Mouse (Mus musculus): ENCODE measurements around the gene Pgghg. TPM values are rescaled to one million over a fixed set of nuclear protein-coding genes. Genes with fewer than 3 reads are reported as not detected.

The Pgghg gene
- polyA plus RNA-seq, 1 experiment: 11.6 TPM

DNA sequence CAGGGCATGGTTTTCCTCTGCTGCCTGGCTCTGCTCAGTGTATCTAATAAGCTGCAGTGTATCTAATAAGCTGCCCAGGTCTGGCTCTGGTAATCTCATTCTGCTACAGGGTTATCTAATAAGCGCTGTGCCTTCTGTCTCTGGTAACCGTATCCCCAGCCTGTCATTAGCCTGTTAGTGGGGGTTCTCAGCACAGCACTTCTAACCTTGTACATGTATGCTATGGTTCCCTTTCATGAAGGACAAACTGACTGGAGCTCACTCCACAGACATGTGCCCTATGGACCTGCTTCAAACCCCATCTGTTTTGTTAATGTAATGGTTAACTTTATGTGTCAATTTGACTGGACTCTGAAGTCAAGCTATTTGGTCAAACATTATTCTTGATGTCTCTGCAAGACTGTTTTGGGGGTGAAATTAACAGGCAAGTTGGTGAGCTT, 35.5 kb upstream of the Pgghg start:
- Histone ChIP-seq H3K36me3 (ENCODE audit: control insufficient read depth, insufficient read depth) (no peaks in the 10 kb centered on the region), H3ac (ENCODE audit: control insufficient read depth, insufficient read length) (no peak overlapping the region), H3K27me3 (ENCODE audit: control insufficient read depth, insufficient read depth, insufficient read length) (no peaks in the 10 kb centered on the region), H3K4me3 (no peak overlapping the region), H3K4me2 (ENCODE audit: low read depth) (no peak overlapping the region), H3K79me2 (ENCODE audit: control insufficient read depth, insufficient read depth) (no peaks in the 10 kb centered on the region)
- TF ChIP-seq REST (IDR thresholded peaks at IDR 0.05; ENCODE audit: insufficient read depth, insufficient read length): no peak
- no peak for TF ChIP-seq MYOG (IDR thresholded peaks at IDR 0.05; ENCODE audit: control insufficient read depth in 1 of 3, insufficient read depth in 1 of 3, insufficient read length in 2 of 3, low read depth in 2 of 3)
- no peak for TF ChIP-seq POLR2AphosphoS2 (IDR thresholded peaks at IDR 0.05; ENCODE audit: insufficient read length, low read depth)
- no peak for TF ChIP-seq MAX (IDR thresholded peaks at IDR 0.05; ENCODE audit: low read depth)
- TF ChIP-seq TCF3 (IDR thresholded peaks at IDR 0.05; ENCODE audit: insufficient read length, low read depth): no peak
- TF ChIP-seq USF1 (IDR thresholded peaks at IDR 0.05; ENCODE audit: low read depth): no peak
- TF ChIP-seq POLR2A (IDR thresholded peaks at IDR 0.05; ENCODE audit: insufficient read length, low read depth): no peak
- no peak for TF ChIP-seq CEBPB (IDR thresholded peaks at IDR 0.05; ENCODE audit: insufficient read depth, poor library complexity, severe bottlenecking)
- no peak for TF ChIP-seq MYOD1 (IDR thresholded peaks at IDR 0.05; ENCODE audit: control insufficient read depth in 1 of 3, insufficient read length in 2 of 3, low read depth in 2 of 3)
- TF ChIP-seq SRF (IDR thresholded peaks at IDR 0.05; ENCODE audit: control insufficient read depth, insufficient read length, low read depth): no peak
- TF ChIP-seq TCF12 (IDR thresholded peaks at IDR 0.05; ENCODE audit: insufficient read depth, poor library complexity, severe bottlenecking): no peak

DNA sequence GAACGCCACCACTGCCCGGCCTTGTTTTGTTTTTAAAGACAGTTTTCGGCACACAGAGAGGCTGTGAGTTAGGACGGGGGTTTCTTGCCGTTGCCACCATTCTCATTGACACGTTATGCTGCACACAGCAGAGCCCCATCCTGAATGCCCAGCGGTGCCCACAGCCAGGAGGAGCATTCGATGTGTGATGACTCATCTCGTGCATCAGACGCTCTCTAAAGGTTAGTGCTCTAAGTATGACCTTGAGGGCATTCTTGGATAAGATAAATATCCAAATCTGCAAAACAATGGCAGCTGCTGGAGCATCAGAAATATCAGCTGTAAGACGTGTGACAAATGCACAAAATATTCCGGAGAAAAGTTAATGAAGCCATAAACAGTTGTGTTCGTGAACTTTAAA, 34.1 kb upstream of the Pgghg start:
- Histone ChIP-seq H3K27me3 (ENCODE audit: control insufficient read depth, insufficient read depth, insufficient read length) (no peaks in the 10 kb centered on the region), H3K79me2 (ENCODE audit: control insufficient read depth, insufficient read depth) (no peaks in the 10 kb centered on the region), H3ac (ENCODE audit: control insufficient read depth, insufficient read length) (no peak overlapping the region), H3K36me3 (ENCODE audit: control insufficient read depth, insufficient read depth) (no peaks in the 10 kb centered on the region), H3K4me3 (no peak overlapping the region), H3K4me2 (ENCODE audit: low read depth) (no peak overlapping the region)
- TF ChIP-seq POLR2A (IDR thresholded peaks at IDR 0.05; ENCODE audit: insufficient read length, low read depth) (no peak), USF1 (IDR thresholded peaks at IDR 0.05; ENCODE audit: low read depth) (no peak), MAX (IDR thresholded peaks at IDR 0.05; ENCODE audit: low read depth) (no peak), REST (IDR thresholded peaks at IDR 0.05; ENCODE audit: insufficient read depth, insufficient read length) (no peak)

DNA sequence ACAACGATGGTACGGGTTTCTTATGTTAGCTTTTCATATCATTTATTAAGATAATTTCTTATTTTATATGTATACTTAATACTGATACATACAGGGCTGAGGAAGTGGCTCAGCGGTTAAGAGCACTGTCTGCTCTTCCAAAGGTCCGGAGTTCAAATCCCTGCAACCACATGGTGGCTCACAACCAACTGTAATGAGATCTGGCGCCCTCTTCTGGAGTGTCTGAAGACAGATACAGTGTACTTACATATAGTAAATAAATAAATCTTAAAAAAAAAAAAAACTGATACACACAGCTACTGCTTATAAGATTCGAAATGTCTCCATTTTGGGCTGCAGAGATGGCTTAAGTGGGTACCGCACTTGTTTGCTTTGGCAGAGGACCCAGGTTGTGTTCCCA, 33.5 kb upstream of the Pgghg start:
- H3K36me3 ChIP-seq (ENCODE audit: control insufficient read depth, insufficient read depth): no peaks in the 10 kb centered on the region
- H3K4me3 ChIP-seq: no peak overlapping the region
- no peak overlapping the region for H3ac ChIP-seq (ENCODE audit: control insufficient read depth, insufficient read length)
- H3K4me2 ChIP-seq (ENCODE audit: low read depth): no peak overlapping the region
- no peaks in the 10 kb centered on the region for H3K27me3 ChIP-seq (ENCODE audit: control insufficient read depth, insufficient read depth, insufficient read length)
- H3K79me2 ChIP-seq (ENCODE audit: control insufficient read depth, insufficient read depth): no peaks in the 10 kb centered on the region
- no peak for TF ChIP-seq TCF12 (IDR thresholded peaks at IDR 0.05; ENCODE audit: insufficient read depth, poor library complexity, severe bottlenecking)
- no peak for TF ChIP-seq E2F4 (IDR thresholded peaks at IDR 0.05; ENCODE audit: insufficient read depth)
- no peak for TF ChIP-seq USF1 (IDR thresholded peaks at IDR 0.05; ENCODE audit: low read depth)
- TF ChIP-seq REST (IDR thresholded peaks at IDR 0.05; ENCODE audit: insufficient read depth, insufficient read length): no peak
- TF ChIP-seq POLR2AphosphoS2 (IDR thresholded peaks at IDR 0.05; ENCODE audit: insufficient read length, low read depth): no peak
- TF ChIP-seq MYOD1 (IDR thresholded peaks at IDR 0.05; ENCODE audit: control insufficient read depth in 1 of 3, insufficient read length in 2 of 3, low read depth in 2 of 3): no peak
- TF ChIP-seq MAX (IDR thresholded peaks at IDR 0.05; ENCODE audit: low read depth): no peak
- TF ChIP-seq SRF (IDR thresholded peaks at IDR 0.05; ENCODE audit: control insufficient read depth, insufficient read length, low read depth): no peak
- TF ChIP-seq TCF3 (IDR thresholded peaks at IDR 0.05; ENCODE audit: insufficient read length, low read depth): no peak
- no peak for TF ChIP-seq POLR2A (IDR thresholded peaks at IDR 0.05; ENCODE audit: insufficient read length, low read depth)
- TF ChIP-seq CEBPB (IDR thresholded peaks at IDR 0.05; ENCODE audit: insufficient read depth, poor library complexity, severe bottlenecking): no peak
- no peak for TF ChIP-seq MYOG (IDR thresholded peaks at IDR 0.05; ENCODE audit: control insufficient read depth in 1 of 3, insufficient read depth in 1 of 3, insufficient read length in 2 of 3, low read depth in 2 of 3)

DNA sequence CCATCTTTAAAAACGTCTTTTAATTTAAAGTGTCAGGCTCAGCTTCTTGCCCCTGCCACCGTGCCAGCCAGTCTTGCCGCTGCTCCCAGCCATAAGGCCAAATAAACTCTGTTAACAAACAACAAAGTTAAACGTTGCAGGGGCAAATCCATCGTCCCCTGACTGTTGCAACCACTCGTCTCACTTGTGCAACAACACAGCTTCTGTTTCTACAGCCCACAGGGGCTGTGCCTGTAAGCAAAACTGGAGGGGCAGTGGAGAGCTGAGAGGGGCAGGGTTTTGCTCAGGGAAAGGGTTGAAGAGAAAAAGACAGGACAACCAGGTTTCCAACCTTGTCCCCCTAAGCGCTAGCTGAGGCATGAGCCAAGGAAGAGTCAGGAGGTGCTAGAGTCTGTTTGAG, 33.0 kb upstream of the Pgghg start:
- no peaks in the 10 kb centered on the region for H3K79me2 ChIP-seq (ENCODE audit: control insufficient read depth, insufficient read depth)
- no peak for TF ChIP-seq MYOD1 (IDR thresholded peaks at IDR 0.05; ENCODE audit: control insufficient read depth in 1 of 3, insufficient read length in 2 of 3, low read depth in 2 of 3)
- no peak for TF ChIP-seq REST (IDR thresholded peaks at IDR 0.05; ENCODE audit: insufficient read depth, insufficient read length)
- no peak for TF ChIP-seq CEBPB (IDR thresholded peaks at IDR 0.05; ENCODE audit: insufficient read depth, poor library complexity, severe bottlenecking)
- TF ChIP-seq SRF (IDR thresholded peaks at IDR 0.05; ENCODE audit: control insufficient read depth, insufficient read length, low read depth): no peak
- TF ChIP-seq POLR2A (IDR thresholded peaks at IDR 0.05; ENCODE audit: insufficient read length, low read depth): no peak
- no peak for TF ChIP-seq E2F4 (IDR thresholded peaks at IDR 0.05; ENCODE audit: insufficient read depth)
- TF ChIP-seq MYOG (IDR thresholded peaks at IDR 0.05; ENCODE audit: control insufficient read depth in 1 of 3, insufficient read depth in 1 of 3, insufficient read length in 2 of 3, low read depth in 2 of 3): no peak
- TF ChIP-seq MAX (IDR thresholded peaks at IDR 0.05; ENCODE audit: low read depth): no peak
- no peak for TF ChIP-seq USF1 (IDR thresholded peaks at IDR 0.05; ENCODE audit: low read depth)
- TF ChIP-seq POLR2AphosphoS2 (IDR thresholded peaks at IDR 0.05; ENCODE audit: insufficient read length, low read depth): no peak
- no peaks in the 10 kb centered on the region for H3K36me3 ChIP-seq (ENCODE audit: control insufficient read depth, insufficient read depth)
- no peak overlapping the region for H3ac ChIP-seq (ENCODE audit: control insufficient read depth, insufficient read length)
- no peaks in the 10 kb centered on the region for H3K27me3 ChIP-seq (ENCODE audit: control insufficient read depth, insufficient read depth, insufficient read length)
- no peak overlapping the region for H3K4me3 ChIP-seq
- H3K4me2 ChIP-seq (ENCODE audit: low read depth): no peak overlapping the region

DNA sequence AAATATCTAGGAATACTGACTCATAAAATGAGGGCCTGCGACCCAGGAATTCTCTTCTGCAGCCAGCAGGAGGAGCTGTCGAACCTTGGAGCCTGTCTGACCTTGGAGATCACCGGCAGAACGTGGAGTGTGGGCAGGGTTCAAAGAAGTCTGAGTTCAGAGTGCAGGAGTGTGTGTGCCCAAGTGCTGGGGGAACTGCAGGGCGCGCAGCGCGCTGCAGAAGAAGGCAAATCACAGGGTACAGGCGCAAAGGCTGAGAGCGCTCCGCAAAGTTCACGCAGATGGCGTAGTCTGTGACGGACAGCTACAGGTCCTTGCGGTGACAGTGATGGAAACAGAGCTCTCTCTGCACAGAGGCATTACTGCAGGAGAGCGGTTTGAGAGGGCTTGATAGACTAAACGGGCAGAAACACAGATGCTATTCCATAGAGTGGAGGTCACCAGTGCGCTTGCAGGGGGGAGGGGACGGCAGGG, 32.5 kb upstream of the Pgghg start:
- Histone ChIP-seq H3K79me2 (ENCODE audit: control insufficient read depth, insufficient read depth) (no peaks in the 10 kb centered on the region), H3K4me3 (no peak overlapping the region), H3ac (ENCODE audit: control insufficient read depth, insufficient read length) (no peak overlapping the region), H3K4me2 (ENCODE audit: low read depth) (peak overlapping the region; percentile 73), H3K27me3 (ENCODE audit: control insufficient read depth, insufficient read depth, insufficient read length) (no peaks in the 10 kb centered on the region), H3K36me3 (ENCODE audit: control insufficient read depth, insufficient read depth) (no peaks in the 10 kb centered on the region)
- no peak for TF ChIP-seq E2F4 (IDR thresholded peaks at IDR 0.05; ENCODE audit: insufficient read depth)
- peak in 1 of 3 experiments; percentile 15 for TF ChIP-seq MYOD1 (IDR thresholded peaks at IDR 0.05; ENCODE audit: control insufficient read depth in 1 of 3, insufficient read length in 2 of 3, low read depth in 2 of 3)
- TF ChIP-seq POLR2A (IDR thresholded peaks at IDR 0.05; ENCODE audit: insufficient read length, low read depth): no peak
- TF ChIP-seq TCF3 (IDR thresholded peaks at IDR 0.05; ENCODE audit: insufficient read length, low read depth): no peak
- TF ChIP-seq SRF (IDR thresholded peaks at IDR 0.05; ENCODE audit: control insufficient read depth, insufficient read length, low read depth): no peak
- no peak for TF ChIP-seq REST (IDR thresholded peaks at IDR 0.05; ENCODE audit: insufficient read depth, insufficient read length)
- TF ChIP-seq MYOG (IDR thresholded peaks at IDR 0.05; ENCODE audit: control insufficient read depth in 1 of 3, insufficient read depth in 1 of 3, insufficient read length in 2 of 3, low read depth in 2 of 3): peak in 1 of 3 experiments; percentile 10
- no peak for TF ChIP-seq CEBPB (IDR thresholded peaks at IDR 0.05; ENCODE audit: insufficient read depth, poor library complexity, severe bottlenecking)
- no peak for TF ChIP-seq POLR2AphosphoS2 (IDR thresholded peaks at IDR 0.05; ENCODE audit: insufficient read length, low read depth)
- TF ChIP-seq USF1 (IDR thresholded peaks at IDR 0.05; ENCODE audit: low read depth): no peak
- no peak for TF ChIP-seq TCF12 (IDR thresholded peaks at IDR 0.05; ENCODE audit: insufficient read depth, poor library complexity, severe bottlenecking)
- TF ChIP-seq MAX (IDR thresholded peaks at IDR 0.05; ENCODE audit: low read depth): no peak
